Comparison of ENCODE assay signal across 8 mouse cellular contexts in the genomic region with DNA sequence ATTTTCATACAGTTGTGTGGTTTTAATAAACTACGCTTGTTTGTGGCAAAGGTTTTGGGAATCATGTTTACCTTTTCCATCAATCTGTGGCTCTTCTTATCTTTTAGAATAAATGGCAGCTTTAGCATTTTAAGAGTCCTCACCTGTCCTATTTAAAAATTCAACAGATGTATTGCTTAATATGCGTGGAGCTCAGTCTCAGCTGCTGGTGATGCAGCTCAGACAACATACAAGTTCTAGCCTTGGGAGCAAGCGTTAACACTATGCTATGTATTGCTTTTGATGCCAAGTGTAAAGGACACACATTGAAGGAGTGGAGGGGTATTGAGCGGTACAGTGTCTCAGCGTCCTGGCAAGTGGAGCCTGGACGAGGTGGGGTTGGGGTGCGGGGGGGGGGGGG. TPM values are rescaled to one million over a fixed set of nuclear protein-coding genes. Genes with fewer than 3 reads are reported as not detected.
DNase-seq lines count a peak whose midpoint lies in the region; ATAC-seq and TF ChIP-seq lines count a peak whose summit lies in the region.

No protein-coding gene starts in this region.

- TF ChIP-seq CTCF in hindbrain, postnatal 0 days (IDR thresholded peaks at IDR 0.05; ENCODE audit: low read depth) = no peak

- no peak for DNase-seq in kidney, postnatal 36 days
- peak; percentile 27 for DNase-seq in c-Kit-positive CD71-positive TER-119-negative erythroid progenitor cells, embryonic 14.5 days (ENCODE audit: low read depth)
- peak; percentile 20 for DNase-seq in hindbrain, postnatal 0 days (ENCODE audit: low spot score)
- peak; percentile 42 for DNase-seq in naive thymus-derived CD4-positive, alpha-beta T cell, adult 2 months (ENCODE audit: low read depth)
- no peak for DNase-seq in ovary, postnatal 36 days (ENCODE audit: low spot score)
- no peak for DNase-seq in right cerebral cortex, postnatal 36 days (ENCODE audit: low spot score in 2 of 2)
- no peak for DNase-seq in gastrocnemius, postnatal 4 days (ENCODE audit: low spot score in 2 of 2)

- H3K4me1 ChIP-seq in kidney, embryonic 15.5 days = peaks cover 15% of the 10 kb centered on the region
- no peaks in the 10 kb centered on the region; the same call in 1 of the 2 replicates for H3K4me1 ChIP-seq in hindbrain, postnatal 0 days (ENCODE audit: insufficient read depth, low read length)

- no peaks in the 10 kb centered on the region for H3K9me3 ChIP-seq in kidney, embryonic 15.5 days (replicated peaks)
- no peaks in the 10 kb centered on the region for H3K9me3 ChIP-seq in hindbrain, postnatal 0 days (ENCODE audit: low read length)

- no peaks in the 10 kb centered on the region for H3K27me3 ChIP-seq in kidney, embryonic 15.5 days
- H3K27me3 ChIP-seq in hindbrain, postnatal 0 days (ENCODE audit: insufficient read depth, low read length) = no peaks in the 10 kb centered on the region

- 8% methylated on average over 6 of the region's 7 CpGs for WGBS in kidney, embryonic 15.5 days
- WGBS in hindbrain, postnatal 0 days = 3% methylated on average over 7 of the region's 7 CpGs

- H3K9ac ChIP-seq in kidney, embryonic 15.5 days = peak overlapping the region; percentile 63
- H3K9ac ChIP-seq in hindbrain, postnatal 0 days (replicated peaks; ENCODE audit: low read length) = peak overlapping the region; percentile 97

- peaks cover 28% of the 10 kb centered on the region for H3K36me3 ChIP-seq in kidney, embryonic 15.5 days
- peaks cover 9% of the 10 kb centered on the region; the same call in 1 of the 2 replicates for H3K36me3 ChIP-seq in hindbrain, postnatal 0 days (ENCODE audit: insufficient read depth, low read length)

- peak overlapping the region; percentile 76 for H3K4me2 ChIP-seq in kidney, embryonic 15.5 days
- peak overlapping the region; percentile 60 for H3K4me2 ChIP-seq in hindbrain, postnatal 0 days (ENCODE audit: low read depth, low read length)

- H3K27ac ChIP-seq in kidney, embryonic 15.5 days = peak overlapping the region; percentile 84
- H3K27ac ChIP-seq in hindbrain, postnatal 0 days = peak overlapping the region; percentile 79

- H3K4me3 ChIP-seq in kidney, embryonic 15.5 days (replicated peaks) = peak overlapping the region; percentile 88
- peak overlapping the region; percentile 93 for H3K4me3 ChIP-seq in hindbrain, postnatal 0 days (ENCODE audit: low read length)

- ATAC-seq in kidney, embryonic 15.5 days (replicated peaks; ENCODE audit: low FRiP score) = no peak
- ATAC-seq in hindbrain, postnatal 0 days = no peak

RNA-seq across cellular contexts. Expression of gene Rpl15, which starts 0.5 kb away (rescaled TPM):
- polyA plus RNA-seq in kidney, embryonic 15.5 days (2015; fragmentation: Nextera tagmentation; extraction: Ambion mirVana) = 429 and 508 TPM in 2 replicates
- total RNA-seq in hindbrain, postnatal 0 days (2014; rRNA removed) = 407 and 452 TPM in 2 replicates
- 275 and 282 TPM in 2 replicates for polyA plus RNA-seq in hindbrain, postnatal 0 days (2015; fragmentation: Nextera tagmentation; extraction: Ambion mirVana)
- total RNA-seq in gastrocnemius, postnatal 4 days (2021) = 1,000 to 10,000 TPM; 1,118 to 1,258 TPM

RNA-seq across cellular contexts. Expression of gene Nkiras1, which starts 0.7 kb away (rescaled TPM):
- polyA plus RNA-seq in kidney, embryonic 15.5 days (2015; fragmentation: Nextera tagmentation; extraction: Ambion mirVana) = 15.0 and 17.6 TPM in 2 replicates
- 20.5 and 27.1 TPM in 2 replicates for total RNA-seq in hindbrain, postnatal 0 days (2014; rRNA removed)
- 68.3 and 70.7 TPM in 2 replicates for polyA plus RNA-seq in hindbrain, postnatal 0 days (2015; fragmentation: Nextera tagmentation; extraction: Ambion mirVana)
- 10 to 100 TPM; 36.1 to 39.2 TPM for total RNA-seq in gastrocnemius, postnatal 4 days (2021)

RNA-seq across cellular contexts. Expression of gene Nr1d2, which starts 32.7 kb away (rescaled TPM):
- polyA plus RNA-seq in kidney, embryonic 15.5 days (2015; fragmentation: Nextera tagmentation; extraction: Ambion mirVana) = 9.6 and 9.9 TPM in 2 replicates
- total RNA-seq in hindbrain, postnatal 0 days (2014; rRNA removed) = 15.9 and 18.0 TPM in 2 replicates
- 8.7 and 9.5 TPM in 2 replicates for polyA plus RNA-seq in hindbrain, postnatal 0 days (2015; fragmentation: Nextera tagmentation; extraction: Ambion mirVana)
- total RNA-seq in gastrocnemius, postnatal 4 days (2021) = 10 to 100 TPM; 43.0 to 52.7 TPM

RNA-seq across cellular contexts. Expression of gene Ube2e1, which starts 60.0 kb away (rescaled TPM):
- 140 and 148 TPM in 2 replicates for polyA plus RNA-seq in kidney, embryonic 15.5 days (2015; fragmentation: Nextera tagmentation; extraction: Ambion mirVana)
- total RNA-seq in hindbrain, postnatal 0 days (2014; rRNA removed) = 33.5 and 38.8 TPM in 2 replicates
- 157 TPM in 2 replicates for polyA plus RNA-seq in hindbrain, postnatal 0 days (2015; fragmentation: Nextera tagmentation; extraction: Ambion mirVana)
- total RNA-seq in gastrocnemius, postnatal 4 days (2021) = 100 to 1,000 TPM in 1 of 2 experiments, 10 to 100 TPM in 1; 96.6 to 102 TPM

Comparison
In these comparisons a context has a peak if more than half of its experiments do, and no peak if none do; other contexts are left out.
1. DNase-seq: peak in c-Kit-positive CD71-positive TER-119-negative erythroid progenitor cells, embryonic 14.5 days (single experiment), hindbrain, postnatal 0 days (single experiment) and naive thymus-derived CD4-positive, alpha-beta T cell, adult 2 months (single experiment); none in kidney, postnatal 36 days (0 of 2), ovary, postnatal 36 days (single experiment), right cerebral cortex, postnatal 36 days (0 of 2) and gastrocnemius, postnatal 4 days (0 of 2).